Mouse (Mus musculus) G1E (cell line): ENCODE data around the gene Plpp6.

Experiments
- CTCF ChIP-seq: IDR thresholded peaks from 2 replicates; pipeline ENCODE4 v1.5.1; 2012; ENCODE audit warnings: low read depth, low read length, inconsistent platforms, mixed read lengths
- GATA1 ChIP-seq: IDR thresholded peaks from 2 replicates; pipeline ENCODE4 v1.6.1; 2012; ENCODE audit warnings: borderline replicate concordance, low read length, inconsistent platforms, mixed read lengths
- GATA2 ChIP-seq: IDR thresholded peaks from 2 replicates; pipeline ENCODE4 v1.6.1; 2012; ENCODE audit warnings: low read depth, low read length, inconsistent platforms, borderline replicate concordance
- TAL1 ChIP-seq: conservative IDR thresholded peaks from 2 replicates; pipeline ENCODE4 v1.6.1; 2012; ENCODE audit warnings: low read depth, low read length, inconsistent platforms, mixed read lengths

DNA sequence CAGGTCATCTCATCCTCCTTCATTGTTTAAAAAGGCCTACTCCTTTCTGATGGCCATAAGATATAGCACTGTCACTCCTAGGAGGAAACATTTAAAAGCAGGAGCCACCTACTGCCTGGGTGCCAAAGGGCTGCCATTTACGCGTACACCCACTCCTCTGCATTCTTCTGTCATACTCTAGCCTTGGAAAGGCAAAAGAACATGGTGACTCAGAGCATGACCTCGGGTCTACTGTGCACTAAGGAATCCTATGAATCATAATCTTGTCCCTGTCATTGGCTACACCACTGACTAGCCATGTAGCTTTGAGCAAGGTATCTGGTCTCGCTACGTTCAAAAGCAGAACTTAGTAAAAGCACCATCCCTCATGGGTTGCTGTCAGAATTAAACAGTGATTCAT is 37.4 kb upstream of the Plpp6 start:
- TF ChIP-seq CTCF = no peak
- no peak for TF ChIP-seq GATA2
- TF ChIP-seq TAL1 = no peak
- TF ChIP-seq GATA1 = no peak
